Mouse (Mus musculus): ENCODE results near the gene Plppr1. TPM values are rescaled to one million over a fixed set of nuclear protein-coding genes. Genes with fewer than 3 reads are reported as not detected.

The Plppr1 gene
- polyA plus RNA-seq, 1 experiment from 2014 or later: 10.4 TPM

DNA sequence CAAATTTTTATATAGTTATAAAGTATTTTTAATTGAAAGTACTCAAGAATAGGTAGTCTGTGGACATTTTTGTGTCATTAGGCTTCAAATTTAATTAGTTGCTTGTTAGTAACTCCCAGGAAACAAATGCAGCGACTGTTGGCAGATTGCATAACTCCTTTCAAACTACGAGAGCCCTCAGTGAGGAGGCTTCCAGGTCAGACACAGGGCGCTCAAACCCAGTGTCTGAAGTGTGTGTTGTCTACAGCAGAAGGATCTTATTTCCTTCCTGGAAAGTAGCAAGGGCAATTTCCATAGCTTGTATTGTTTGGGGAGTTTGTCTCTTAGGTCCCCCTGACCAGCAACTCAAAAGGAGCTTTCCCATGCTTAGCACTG is 173.9 kb downstream of the Plppr1 start:
- Histone ChIP-seq H3K4me1 (no peaks in the 10 kb centered on the region), H3K4me3 (replicated peaks) (no peak overlapping the region), H3K9me3 (replicated peaks) (no peaks in the 10 kb centered on the region), H3K9ac (no peak overlapping the region), H3K27me3 (no peaks in the 10 kb centered on the region), H3K36me3 (no peaks in the 10 kb centered on the region), H3K4me2 (replicated peaks) (no peak overlapping the region), H3K27ac (replicated peaks) (no peak overlapping the region)
- 35% methylated on average over 3 of the region's 3 CpGs for WGBS
- ATAC-seq (ENCODE audit: insufficient number of reproducible peaks, low FRiP score, low TSS enrichment, low read depth): no peak

DNA sequence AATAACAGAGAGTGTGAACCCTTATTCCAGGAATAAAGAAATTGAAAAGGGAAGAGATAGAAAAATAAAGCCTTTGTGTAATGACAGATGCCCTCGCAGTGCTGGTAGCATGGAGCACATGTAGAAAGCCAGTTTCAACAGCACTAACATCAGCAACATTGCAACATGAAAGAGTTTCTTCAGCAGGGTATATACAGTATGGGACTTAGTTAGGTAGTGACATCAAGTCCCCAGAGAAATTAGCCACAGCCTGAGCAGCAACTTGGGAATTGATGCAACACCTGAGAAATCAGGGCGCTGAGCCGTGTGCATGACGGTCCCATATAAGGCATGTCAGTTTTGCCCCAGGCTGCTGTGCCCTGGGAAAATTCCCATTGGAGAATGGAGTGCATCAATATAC is 179.0 kb downstream of the Plppr1 start:
- no peak overlapping the region for H3K27ac ChIP-seq (replicated peaks)
- H3K4me1 ChIP-seq: no peaks in the 10 kb centered on the region
- no peak overlapping the region for H3K4me2 ChIP-seq (replicated peaks)
- H3K9me3 ChIP-seq (replicated peaks): no peaks in the 10 kb centered on the region
- ATAC-seq (ENCODE audit: insufficient number of reproducible peaks, low FRiP score, low TSS enrichment, low read depth): 0 out of 2 replicates have a peak, but pooled peaks have one; percentile 24
- no peaks in the 10 kb centered on the region for H3K27me3 ChIP-seq
- H3K4me3 ChIP-seq (replicated peaks): no peak overlapping the region
- no peaks in the 10 kb centered on the region for H3K36me3 ChIP-seq
- no peak overlapping the region for H3K9ac ChIP-seq
- 86% methylated on average over 4 of the region's 4 CpGs for WGBS

DNA sequence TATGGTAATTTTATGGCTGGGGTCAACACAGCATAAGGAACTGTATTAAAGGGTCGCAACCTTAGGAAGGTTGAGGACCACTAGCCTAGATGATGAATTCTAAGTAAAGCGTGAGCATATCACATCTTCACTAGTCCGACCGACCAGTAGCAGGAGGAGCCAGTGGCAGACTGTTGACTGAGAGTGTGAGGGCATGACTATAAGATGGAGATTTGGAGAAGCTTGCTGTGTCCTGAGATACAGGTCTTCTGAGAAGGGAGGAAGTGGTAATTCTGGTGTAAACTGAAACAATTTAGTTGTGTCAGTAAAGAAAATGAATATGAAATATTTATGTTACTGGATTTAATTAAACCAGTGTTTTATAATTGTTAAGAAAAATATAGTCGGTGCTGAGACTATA is 180.4 kb downstream of the Plppr1 start:
- no peak for ATAC-seq (ENCODE audit: insufficient number of reproducible peaks, low FRiP score, low TSS enrichment, low read depth)
- Histone ChIP-seq H3K4me2 (replicated peaks) (no peak overlapping the region), H3K9me3 (replicated peaks) (no peaks in the 10 kb centered on the region), H3K27ac (replicated peaks) (no peak overlapping the region), H3K36me3 (no peaks in the 10 kb centered on the region), H3K4me1 (no peaks in the 10 kb centered on the region), H3K27me3 (no peaks in the 10 kb centered on the region), H3K4me3 (replicated peaks) (no peak overlapping the region), H3K9ac (no peak overlapping the region)
- WGBS: 88% methylated on average over 5 of the region's 5 CpGs

DNA sequence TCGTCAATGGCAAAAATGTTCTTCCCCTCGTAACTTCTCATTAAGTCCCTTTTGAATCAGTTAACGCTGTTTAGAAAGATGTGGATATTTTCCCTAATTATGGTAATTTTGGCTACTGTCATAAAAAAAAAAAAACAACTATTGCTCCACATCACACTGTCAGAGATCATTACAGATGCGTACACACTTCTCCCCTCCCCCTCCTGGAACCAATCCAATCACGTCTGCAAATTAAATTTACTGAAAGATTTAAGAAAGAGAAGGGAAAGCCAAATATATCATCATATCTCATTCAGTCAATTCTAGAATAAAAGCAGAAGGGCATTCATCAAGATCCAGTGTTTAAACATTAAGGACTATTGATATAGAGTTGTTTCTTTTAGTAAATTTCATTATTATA is 185.7 kb downstream of the Plppr1 start:
- ATAC-seq (ENCODE audit: insufficient number of reproducible peaks, low FRiP score, low TSS enrichment, low read depth): no peak
- Histone ChIP-seq H3K4me1 (no peaks in the 10 kb centered on the region), H3K4me3 (replicated peaks) (no peak overlapping the region), H3K27ac (replicated peaks) (no peak overlapping the region), H3K9ac (no peak overlapping the region), H3K36me3 (no peaks in the 10 kb centered on the region), H3K9me3 (replicated peaks) (no peaks in the 10 kb centered on the region), H3K4me2 (replicated peaks) (no peak overlapping the region), H3K27me3 (no peaks in the 10 kb centered on the region)
- WGBS: 44% methylated on average over 5 of the region's 5 CpGs

DNA sequence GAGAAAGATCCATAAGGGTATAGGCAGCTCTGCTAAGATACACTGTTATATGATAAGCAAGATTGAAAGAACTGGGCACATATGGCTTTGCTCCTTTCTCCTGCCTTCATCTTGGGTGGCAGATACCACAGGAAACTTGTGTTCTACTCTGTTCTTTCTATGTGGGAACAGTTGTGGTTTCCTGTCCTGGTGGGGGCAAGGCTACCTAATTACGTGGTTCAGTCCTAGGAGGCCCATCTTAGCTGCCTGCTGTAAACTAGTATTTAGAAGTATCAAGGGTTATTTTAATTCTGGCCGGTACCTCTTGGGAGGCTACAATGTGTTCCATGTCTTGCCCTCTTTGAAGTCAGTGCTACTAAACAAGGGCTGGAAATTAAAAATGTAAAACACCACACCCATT is 186.2 kb downstream of the Plppr1 start:
- H3K9me3 ChIP-seq (replicated peaks): no peaks in the 10 kb centered on the region
- H3K4me3 ChIP-seq (replicated peaks): no peak overlapping the region
- H3K27ac ChIP-seq (replicated peaks): no peak overlapping the region
- no peaks in the 10 kb centered on the region for H3K36me3 ChIP-seq
- no peak overlapping the region for H3K9ac ChIP-seq
- peak; percentile 63 for ATAC-seq (ENCODE audit: insufficient number of reproducible peaks, low FRiP score, low TSS enrichment, low read depth)
- no peaks in the 10 kb centered on the region for H3K4me1 ChIP-seq
- no peak overlapping the region for H3K4me2 ChIP-seq (replicated peaks)
- no peaks in the 10 kb centered on the region for H3K27me3 ChIP-seq
- WGBS: 50% methylated on average over 2 of the region's 2 CpGs

DNA sequence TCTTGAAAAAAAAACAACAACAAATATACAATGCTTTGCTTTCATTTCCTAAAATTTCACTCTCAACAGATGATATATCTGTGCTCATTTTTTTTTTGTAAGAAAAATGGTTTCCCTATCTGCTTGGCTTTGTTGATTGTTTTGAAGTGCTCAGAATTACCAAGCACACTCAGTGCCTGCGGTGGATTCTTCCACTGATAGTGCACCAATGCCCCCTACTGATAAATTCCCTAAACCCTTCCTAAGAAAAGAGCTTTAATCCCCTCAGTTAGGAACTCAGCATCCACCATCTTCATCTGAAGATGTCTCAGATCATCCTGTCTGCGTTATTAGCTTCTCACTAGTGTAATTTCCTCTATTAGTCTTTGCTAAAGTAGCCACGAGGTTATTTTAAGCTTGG is 192.2 kb downstream of the Plppr1 start:
- H3K9ac ChIP-seq: no peak overlapping the region
- H3K27me3 ChIP-seq: no peaks in the 10 kb centered on the region
- ATAC-seq (ENCODE audit: insufficient number of reproducible peaks, low FRiP score, low TSS enrichment, low read depth): no peak
- H3K4me1 ChIP-seq: no peaks in the 10 kb centered on the region
- H3K27ac ChIP-seq (replicated peaks): no peak overlapping the region
- no peaks in the 10 kb centered on the region for H3K36me3 ChIP-seq
- 7% methylated on average over 3 of the region's 3 CpGs for WGBS
- H3K4me3 ChIP-seq (replicated peaks): no peak overlapping the region
- no peaks in the 10 kb centered on the region for H3K9me3 ChIP-seq (replicated peaks)
- H3K4me2 ChIP-seq (replicated peaks): no peak overlapping the region

DNA sequence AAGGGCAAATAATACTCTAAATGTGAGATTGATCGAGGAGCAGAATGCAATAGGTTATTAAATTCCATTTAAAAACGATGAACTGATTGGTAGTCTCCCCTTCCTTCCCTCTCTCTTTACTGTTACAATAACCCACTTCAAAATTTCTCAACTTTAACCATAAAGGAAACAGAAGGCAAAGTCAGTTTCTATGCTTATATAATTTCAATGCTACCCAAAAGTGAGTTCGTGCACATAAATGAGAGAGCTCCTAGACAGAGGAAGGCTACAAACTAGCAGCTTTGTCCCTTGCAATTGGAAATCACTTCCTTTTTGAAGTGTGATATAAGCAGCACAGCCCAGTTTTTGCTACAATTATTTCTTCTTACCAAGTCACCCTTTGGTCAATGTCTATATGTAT is 193.1 kb downstream of the Plppr1 start:
- Histone ChIP-seq H3K4me1 (no peaks in the 10 kb centered on the region), H3K27ac (replicated peaks) (no peak overlapping the region), H3K9me3 (replicated peaks) (no peaks in the 10 kb centered on the region), H3K4me3 (replicated peaks) (no peak overlapping the region), H3K4me2 (replicated peaks) (no peak overlapping the region), H3K27me3 (no peaks in the 10 kb centered on the region), H3K36me3 (no peaks in the 10 kb centered on the region), H3K9ac (no peak overlapping the region)
- 75% methylated on average over 3 of the region's 3 CpGs for WGBS
- no peak for ATAC-seq (ENCODE audit: insufficient number of reproducible peaks, low FRiP score, low TSS enrichment, low read depth)

DNA sequence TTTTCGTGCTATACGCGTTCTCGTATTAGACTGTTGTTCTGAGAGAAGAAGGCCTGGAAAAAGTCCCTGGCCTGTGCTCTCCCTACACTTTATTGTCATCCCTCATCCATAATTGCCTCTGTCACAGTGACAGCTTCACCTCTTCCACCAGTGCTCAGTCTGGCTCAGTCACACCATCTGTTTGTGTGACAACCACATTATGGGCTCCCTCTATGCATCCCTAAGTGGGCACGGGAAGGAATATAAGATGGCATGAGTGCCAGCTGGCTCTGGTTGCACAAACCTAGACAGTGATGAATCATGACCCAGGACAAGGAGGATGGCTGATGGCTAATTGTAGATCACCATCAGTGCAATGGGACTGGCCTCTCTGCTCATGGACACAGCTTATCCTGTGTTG is 219.4 kb downstream of the Plppr1 start:
- Histone ChIP-seq H3K4me2 (replicated peaks) (no peak overlapping the region), H3K36me3 (no peaks in the 10 kb centered on the region), H3K4me1 (no peaks in the 10 kb centered on the region), H3K9me3 (replicated peaks) (no peaks in the 10 kb centered on the region), H3K27me3 (no peaks in the 10 kb centered on the region), H3K4me3 (replicated peaks) (no peak overlapping the region), H3K27ac (replicated peaks) (no peak overlapping the region), H3K9ac (no peak overlapping the region)
- WGBS: 88% methylated on average over 5 of the region's 5 CpGs
- ATAC-seq (ENCODE audit: insufficient number of reproducible peaks, low FRiP score, low TSS enrichment, low read depth): no peak

DNA sequence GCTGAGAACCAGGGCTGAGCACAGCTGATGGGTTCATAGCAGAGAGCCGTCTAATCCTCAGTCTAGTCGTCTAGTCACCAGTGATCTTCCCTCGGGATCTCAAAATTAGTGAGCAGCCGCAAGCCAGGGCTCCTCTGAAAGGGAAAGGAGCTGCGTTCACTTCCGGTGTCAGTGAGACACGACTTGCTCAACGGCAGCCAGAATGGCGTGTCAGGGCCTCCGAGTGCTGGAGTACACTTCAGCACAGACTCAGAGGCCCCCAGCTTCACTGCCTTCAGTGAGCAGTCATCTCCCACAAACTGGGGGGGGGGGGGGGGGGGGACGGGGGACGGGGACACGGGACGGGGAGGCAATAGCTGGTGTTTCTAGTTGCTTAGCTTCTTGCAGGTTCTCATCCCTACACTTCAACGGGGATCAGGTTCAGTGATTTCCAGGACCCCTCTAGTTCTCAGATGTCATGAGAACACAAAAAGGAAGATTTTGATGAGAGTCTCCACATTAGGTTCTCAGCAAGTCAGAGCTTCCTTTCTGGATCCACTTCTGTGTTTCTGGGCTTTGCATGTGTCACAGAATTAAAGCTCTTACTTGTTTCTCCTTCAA is 225.7 kb downstream of the Plppr1 start:
- no peak overlapping the region for H3K4me2 ChIP-seq (replicated peaks)
- 55% methylated on average over 14 of the region's 15 CpGs for WGBS
- H3K9ac ChIP-seq: no peak overlapping the region
- H3K4me1 ChIP-seq: no peaks in the 10 kb centered on the region
- no peaks in the 10 kb centered on the region for H3K36me3 ChIP-seq
- H3K27ac ChIP-seq (replicated peaks): no peak overlapping the region
- ATAC-seq (ENCODE audit: insufficient number of reproducible peaks, low FRiP score, low TSS enrichment, low read depth): no peak
- H3K9me3 ChIP-seq (replicated peaks): no peaks in the 10 kb centered on the region
- H3K27me3 ChIP-seq: no peaks in the 10 kb centered on the region
- no peak overlapping the region for H3K4me3 ChIP-seq (replicated peaks)

DNA sequence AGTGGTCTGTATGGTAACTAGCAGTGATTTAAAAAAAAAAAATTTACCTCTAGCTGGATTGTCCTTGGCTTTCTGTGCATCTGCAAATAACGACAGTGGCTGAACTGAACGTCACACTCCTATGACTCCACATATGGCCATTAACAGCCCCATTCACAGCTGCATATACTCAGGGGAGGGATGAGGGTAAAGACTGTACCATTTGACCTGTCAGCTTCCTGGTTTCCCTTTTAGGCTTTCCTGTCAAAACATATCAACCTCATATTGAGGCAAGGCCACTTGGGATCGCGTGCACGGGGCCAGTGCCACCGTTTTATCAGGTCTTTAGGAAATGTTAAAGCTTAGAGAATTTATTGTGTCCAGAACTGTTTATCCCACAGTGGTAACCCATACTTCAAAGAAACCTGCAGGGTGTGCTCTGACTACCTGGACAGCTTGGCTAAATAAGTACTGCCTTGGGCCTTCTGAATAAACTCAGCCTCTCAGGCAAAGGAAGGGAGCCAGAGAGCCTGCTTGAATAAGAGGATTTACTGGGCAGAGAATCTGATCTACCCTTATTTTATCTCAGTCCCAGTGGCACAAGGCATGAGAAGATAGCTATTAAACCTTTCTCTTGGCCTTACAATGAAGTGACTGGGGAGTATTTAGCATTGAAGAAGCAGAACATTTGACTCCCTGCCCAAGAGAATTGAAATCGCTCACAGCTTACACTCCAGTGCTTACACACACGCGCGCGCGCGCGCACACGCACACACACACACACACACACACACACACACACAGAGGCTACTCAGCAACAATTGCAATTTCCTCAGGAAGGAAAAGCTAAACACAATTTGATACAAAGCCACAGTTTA is 226.5 kb downstream of the Plppr1 start:
- Histone ChIP-seq H3K9ac (no peak overlapping the region), H3K4me1 (no peaks in the 10 kb centered on the region), H3K27ac (replicated peaks) (no peak overlapping the region), H3K4me2 (replicated peaks) (no peak overlapping the region), H3K4me3 (replicated peaks) (no peak overlapping the region), H3K27me3 (no peaks in the 10 kb centered on the region), H3K36me3 (no peaks in the 10 kb centered on the region), H3K9me3 (replicated peaks) (no peaks in the 10 kb centered on the region)
- 63% methylated on average over 15 of the region's 15 CpGs for WGBS
- no peak for ATAC-seq (ENCODE audit: insufficient number of reproducible peaks, low FRiP score, low TSS enrichment, low read depth)

DNA sequence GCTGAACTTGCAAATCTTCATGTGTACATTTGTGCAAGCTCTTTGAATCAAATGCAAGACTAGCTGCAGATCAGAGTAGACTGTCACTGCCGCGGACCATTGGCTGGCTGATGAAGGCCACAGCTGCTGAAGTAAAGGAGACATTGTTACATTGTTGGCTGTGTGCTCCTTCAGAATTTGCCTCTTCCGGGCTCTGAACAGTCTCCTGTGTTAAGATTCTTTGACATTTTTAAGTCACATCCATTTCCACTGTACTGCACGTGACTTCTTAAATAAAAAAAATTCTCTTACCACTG is 227.1 kb downstream of the Plppr1 start:
- ATAC-seq (ENCODE audit: insufficient number of reproducible peaks, low FRiP score, low TSS enrichment, low read depth): no peak
- Histone ChIP-seq H3K4me3 (replicated peaks) (no peak overlapping the region), H3K9me3 (replicated peaks) (no peaks in the 10 kb centered on the region), H3K27ac (replicated peaks) (no peak overlapping the region), H3K9ac (no peak overlapping the region), H3K4me1 (no peaks in the 10 kb centered on the region), H3K27me3 (no peaks in the 10 kb centered on the region), H3K4me2 (replicated peaks) (no peak overlapping the region), H3K36me3 (no peaks in the 10 kb centered on the region)
- 55% methylated on average over 4 of the region's 4 CpGs for WGBS

DNA sequence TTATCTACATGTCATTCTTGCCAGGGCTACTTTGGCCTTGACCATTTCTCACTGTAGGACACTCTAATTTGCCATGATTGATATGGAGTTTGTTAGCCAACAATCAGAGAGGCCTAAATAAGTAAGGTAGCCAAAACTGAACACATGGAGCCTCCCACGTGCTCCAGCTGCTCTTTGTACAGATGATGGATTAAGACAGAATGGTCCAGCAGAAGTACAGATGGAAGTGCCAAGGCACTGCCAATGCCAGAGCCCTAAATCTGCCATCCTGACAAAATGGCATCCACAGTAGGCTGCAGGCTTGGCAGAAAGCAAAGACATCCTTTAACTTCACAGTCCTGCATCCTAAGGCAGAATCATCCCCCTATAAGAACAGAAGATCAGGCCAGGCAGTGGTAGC is 237.4 kb downstream of the Plppr1 start:
- H3K4me1 ChIP-seq: no peaks in the 10 kb centered on the region
- no peak overlapping the region for H3K4me2 ChIP-seq (replicated peaks)
- no peaks in the 10 kb centered on the region for H3K36me3 ChIP-seq
- no peak overlapping the region for H3K4me3 ChIP-seq (replicated peaks)
- no peaks in the 10 kb centered on the region for H3K27me3 ChIP-seq
- H3K27ac ChIP-seq (replicated peaks): no peak overlapping the region
- H3K9ac ChIP-seq: no peak overlapping the region
- no peaks in the 10 kb centered on the region for H3K9me3 ChIP-seq (replicated peaks)
- ATAC-seq (ENCODE audit: insufficient number of reproducible peaks, low FRiP score, low TSS enrichment, low read depth): no peak
- WGBS: 62% methylated on average over 1 of the region's 1 CpGs

All from embryonic facial prominence, embryonic 15.5 days (tissue).